Comparison of ENCODE assay signal across 9 mouse cellular contexts in genomic region chr11:76363178-76363577, GRCm38 (mm10). TPM values are rescaled to one million over a fixed set of nuclear protein-coding genes. Genes with fewer than 3 reads are reported as not detected.
DNase-seq lines count a peak whose midpoint lies in the region; ATAC-seq lines count a peak whose summit lies in the region.
"Had no signal": no experiment of that assay in that cellular context is flagged by ENCODE, and none has a peak within 500 bp of the region (broad histone marks: within the 10 kb centered on the region; RNA-seq: fewer than 3 reads in every experiment).

No protein-coding gene starts in this region.

- no peak for ATAC-seq in heart, embryonic 15.5 days (replicated peaks; ENCODE audit: insufficient number of reproducible peaks, insufficient read depth, low FRiP score, low read depth)
- no peak for ATAC-seq in embryonic facial prominence, embryonic 14.5 days (ENCODE audit: low read depth)
- ATAC-seq in midbrain, embryonic 13.5 days, result peak; percentile 69
- ATAC-seq in liver, embryonic 11.5 days (replicated peaks; ENCODE audit: low FRiP score), result no peak

- 18% methylated on average over 6 of the region's 6 CpGs for WGBS in heart, embryonic 15.5 days
- WGBS in embryonic facial prominence, embryonic 14.5 days, result 29% methylated on average over 6 of the region's 6 CpGs
- WGBS in midbrain, embryonic 13.5 days, result 10% methylated on average over 6 of the region's 6 CpGs
- 43% methylated on average over 6 of the region's 6 CpGs for WGBS in liver, embryonic 11.5 days

- no peaks in the 10 kb centered on the region for H3K36me3 ChIP-seq in heart, embryonic 15.5 days
- peaks cover 15% of the 10 kb centered on the region; the same call in 1 of the 2 replicates for H3K36me3 ChIP-seq in embryonic facial prominence, embryonic 14.5 days (ENCODE audit: control insufficient read depth, insufficient read depth, low read length)
- H3K36me3 ChIP-seq in midbrain, embryonic 13.5 days, result no peaks in the 10 kb centered on the region
- H3K36me3 ChIP-seq in liver, embryonic 11.5 days (ENCODE audit: control insufficient read depth, insufficient read depth, low read length), result no peaks in the 10 kb centered on the region
- H3K36me3 ChIP-seq: G1E had no signal

- no peak overlapping the region for H3K4me3 ChIP-seq in heart, embryonic 15.5 days
- no peak overlapping the region for H3K4me3 ChIP-seq in embryonic facial prominence, embryonic 14.5 days (ENCODE audit: low read depth, low read length)
- no peak overlapping the region for H3K4me3 ChIP-seq in midbrain, embryonic 13.5 days (replicated peaks)
- H3K4me3 ChIP-seq in liver, embryonic 11.5 days (ENCODE audit: low read depth, low read length), result no peak overlapping the region

- intact Hi-C loops in heart, postnatal 36 days (cut with DNase I), result no loop called here
- intact Hi-C loops in gastrocnemius, postnatal 14 days (cut with DNase I; ENCODE audit: low total_unique reads), result no loop called here

- H3K9me3 ChIP-seq in heart, embryonic 15.5 days (replicated peaks), result no peaks in the 10 kb centered on the region
- H3K9me3 ChIP-seq in embryonic facial prominence, embryonic 14.5 days (ENCODE audit: control insufficient read depth, low read length), result no peaks in the 10 kb centered on the region
- H3K9me3 ChIP-seq in midbrain, embryonic 13.5 days, result no peaks in the 10 kb centered on the region
- H3K9me3 ChIP-seq in liver, embryonic 11.5 days (ENCODE audit: control insufficient read depth, low read length), result no peaks in the 10 kb centered on the region
- H3K9me3 ChIP-seq: G1E had no signal

- peak overlapping the region; percentile 67 for H3K27ac ChIP-seq in heart, embryonic 15.5 days
- peak overlapping the region; percentile 55; the same call in 1 of the 2 replicates for H3K27ac ChIP-seq in embryonic facial prominence, embryonic 14.5 days (replicated peaks; ENCODE audit: low read depth, low read length)
- H3K27ac ChIP-seq in midbrain, embryonic 13.5 days, result peak overlapping the region; percentile 63
- H3K27ac ChIP-seq in liver, embryonic 11.5 days (ENCODE audit: low read depth, low read length), result no peak overlapping the region

- H3K9ac ChIP-seq in heart, embryonic 15.5 days, result 0 out of 2 replicates have a peak overlapping the region, but pooled peaks have one; percentile 14
- 0 out of 2 replicates have a peak overlapping the region, but pooled peaks have one; percentile 34 for H3K9ac ChIP-seq in embryonic facial prominence, embryonic 14.5 days (ENCODE audit: low read depth, low read length)
- H3K9ac ChIP-seq in midbrain, embryonic 13.5 days (replicated peaks), result peak overlapping the region; percentile 15; the same call in 1 of the 2 replicates
- no peak overlapping the region for H3K9ac ChIP-seq in liver, embryonic 11.5 days (ENCODE audit: low read depth, low read length)

- DNase-seq in heart, postnatal 36 days, result no peak
- peak; percentile 57 for DNase-seq in adrenal gland, adult 8-10 months
- DNase-seq in embryonic facial prominence, embryonic 14.5 days (ENCODE audit: low spot score), result no peak
- DNase-seq in left cerebral cortex, adult 9 months (ENCODE audit: low spot score in 2 of 2), result no peak
- DNase-seq in gastrocnemius, postnatal 14 days, result no peak
- DNase-seq in liver, embryonic 11.5 days (ENCODE audit: low spot score), result no peak

- no peaks in the 10 kb centered on the region for H3K27me3 ChIP-seq in heart, embryonic 15.5 days
- H3K27me3 ChIP-seq in embryonic facial prominence, embryonic 14.5 days (replicated peaks; ENCODE audit: control insufficient read depth, insufficient read depth, low read length), result no peaks in the 10 kb centered on the region
- no peaks in the 10 kb centered on the region for H3K27me3 ChIP-seq in midbrain, embryonic 13.5 days
- no peaks in the 10 kb centered on the region for H3K27me3 ChIP-seq in liver, embryonic 11.5 days (replicated peaks; ENCODE audit: control insufficient read depth, insufficient read depth, low read length)

- H3K4me2 ChIP-seq in heart, embryonic 15.5 days, result 0 out of 2 replicates have a peak overlapping the region, but pooled peaks have one; percentile 22
- no peak overlapping the region for H3K4me2 ChIP-seq in embryonic facial prominence, embryonic 14.5 days (ENCODE audit: low read depth, low read length)
- H3K4me2 ChIP-seq in midbrain, embryonic 13.5 days (replicated peaks), result peak overlapping the region; percentile 15; the same call in 1 of the 2 replicates
- no peak overlapping the region for H3K4me2 ChIP-seq in liver, embryonic 11.5 days

- peaks cover 37% of the 10 kb centered on the region for H3K4me1 ChIP-seq in heart, embryonic 15.5 days (replicated peaks)
- peaks cover 35% of the 10 kb centered on the region for H3K4me1 ChIP-seq in embryonic facial prominence, embryonic 14.5 days (ENCODE audit: control insufficient read depth, insufficient read depth, low read length)
- peaks cover 42% of the 10 kb centered on the region for H3K4me1 ChIP-seq in midbrain, embryonic 13.5 days (replicated peaks)
- H3K4me1 ChIP-seq in liver, embryonic 11.5 days (replicated peaks; ENCODE audit: control insufficient read depth, insufficient read depth, low read length), result 0 out of 2 replicates have a peak, but pooled peaks cover 4% of the 10 kb centered on the region

RNA-seq across cellular contexts. Expression of gene Nxn, which starts 35.8 kb away (rescaled TPM):
- 18.6 and 26.0 TPM in 2 replicates for polyA plus RNA-seq in heart, embryonic 15.5 days (2015; fragmentation: Nextera tagmentation; extraction: Ambion mirVana)
- total RNA-seq in heart, postnatal 36 days (2021), result 10 to 100 TPM; 12.3 to 15.7 TPM
- total RNA-seq in adrenal gland, adult 8-10 months (2022), result 10 to 100 TPM; 33.5 to 43.6 (median 40.8) TPM
- 63.8 and 70.2 TPM in 2 replicates for polyA plus RNA-seq in embryonic facial prominence, embryonic 14.5 days (2014; fragmentation: Nextera tagmentation; extraction: Ambion mirVana)
- 29.0 and 34.3 TPM in 2 replicates for polyA plus RNA-seq in midbrain, embryonic 13.5 days (2015; fragmentation: Nextera tagmentation; extraction: Ambion mirVana)
- total RNA-seq in gastrocnemius, postnatal 14 days (2021), result 10 to 100 TPM; 28.7 to 28.8 TPM
- 11.8 and 12.0 TPM in 2 replicates for polyA plus RNA-seq in liver, embryonic 11.5 days (2014; fragmentation: Nextera tagmentation; extraction: Ambion mirVana)

RNA-seq across cellular contexts. Expression of gene Timm22, which starts 43.6 kb away (rescaled TPM):
- polyA plus RNA-seq in heart, embryonic 15.5 days (2015; fragmentation: Nextera tagmentation; extraction: Ambion mirVana), result 79.9 and 84.9 TPM in 2 replicates
- 10 to 100 TPM; 42.4 to 55.2 TPM for total RNA-seq in heart, postnatal 36 days (2021)
- 10 to 100 TPM; 47.6 to 64.2 (median 56.4) TPM for total RNA-seq in adrenal gland, adult 8-10 months (2022)
- polyA plus RNA-seq in embryonic facial prominence, embryonic 14.5 days (2014; fragmentation: Nextera tagmentation; extraction: Ambion mirVana), result 113 and 124 TPM in 2 replicates
- polyA plus RNA-seq in midbrain, embryonic 13.5 days (2015; fragmentation: Nextera tagmentation; extraction: Ambion mirVana), result 96.3 and 102 TPM in 2 replicates
- total RNA-seq in gastrocnemius, postnatal 14 days (2021), result 10 to 100 TPM; 38.6 to 46.2 TPM
- 91.2 and 91.9 TPM in 2 replicates for polyA plus RNA-seq in liver, embryonic 11.5 days (2014; fragmentation: Nextera tagmentation; extraction: Ambion mirVana)

Comparison
In these comparisons a context has a peak if more than half of its experiments do, and no peak if none do; other contexts are left out.
1. H3K4me2 ChIP-seq: peak in heart, embryonic 15.5 days (single experiment) and midbrain, embryonic 13.5 days (single experiment); none in embryonic facial prominence, embryonic 14.5 days (single experiment) and liver, embryonic 11.5 days (single experiment).